Mouse (Mus musculus) ES-E14 (cell line): ENCODE measurements at regions not wholly inside any gene's neighbourhood (a gene's known extent, or its start where the extent isn't known, plus 50 kb on each side); places are given as distances from the start of the nearest gene placed in this dataset.

Experiments used
- CHD2 ChIP-seq: IDR thresholded peaks from 2 replicates; pipeline ENCODE4 v1.6.1; 2014; ENCODE audit warnings: mild to moderate bottlenecking, low read depth, low read length, inconsistent platforms
- HCFC1 ChIP-seq: IDR thresholded peaks from 2 replicates; pipeline ENCODE4 v1.6.1; 2012; ENCODE audit warnings: low read length, inconsistent platforms, borderline replicate concordance; ENCODE audit not compliant: insufficient read depth
- ZNF384 ChIP-seq: IDR thresholded peaks from 2 replicates; pipeline ENCODE4 v1.6.1; 2012; ENCODE audit warnings: low read depth, low read length, inconsistent platforms

- no peak for TF ChIP-seq ZNF384
- TF ChIP-seq CHD2: no peak
- no peak for TF ChIP-seq HCFC1
Measured at GRCm38 (mm10) chr17:9845451-9846075, 176.0 kb upstream of the Pabpc6 start.
